Mouse (Mus musculus) neutrophil, adult 83 days (primary cell): ENCODE measurements around the gene Defb11. TPM values are rescaled to one million over a fixed set of nuclear protein-coding genes. Genes with fewer than 3 reads are reported as not detected.

ENCODE experiments used
- total RNA-seq, 2 experiments: library from RNA; stranded (reverse); gene quantifications; one replicate each; pipeline ENCODE4 v1.2.4; 2023

Defb11 gene
- total RNA-seq, result not detected

DNA sequence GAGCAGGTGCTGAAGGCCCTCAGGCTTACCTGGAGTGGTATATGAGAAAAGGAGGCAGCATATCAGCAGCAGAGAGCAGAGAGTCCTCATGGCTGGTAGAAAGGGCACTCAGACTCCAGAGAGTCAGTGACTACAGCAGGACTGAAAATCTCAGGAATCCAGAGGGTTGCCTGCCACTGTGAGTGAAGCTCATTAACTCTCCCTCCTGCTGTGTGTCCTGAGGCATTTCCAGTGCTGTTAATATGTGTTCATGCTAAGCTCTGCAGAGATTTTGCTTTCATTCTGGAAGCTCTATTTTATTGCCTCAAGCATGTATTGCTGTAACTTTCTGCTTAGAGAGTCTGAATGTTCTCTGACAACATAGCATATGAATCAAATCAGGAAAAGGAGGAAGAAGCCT, at the start of gene Defb11:
Gene Defb11, minus strand, starts transcription at position 123 of the 400 bp plus-strand sequence.

GRCm38 (mm10) chr8:21946462-21946861, 40.2 kb upstream of the Defb11 start, which contains the start of gene Defb13:
Defb13 (plus strand) TSS chr8:21946762.

DNA sequence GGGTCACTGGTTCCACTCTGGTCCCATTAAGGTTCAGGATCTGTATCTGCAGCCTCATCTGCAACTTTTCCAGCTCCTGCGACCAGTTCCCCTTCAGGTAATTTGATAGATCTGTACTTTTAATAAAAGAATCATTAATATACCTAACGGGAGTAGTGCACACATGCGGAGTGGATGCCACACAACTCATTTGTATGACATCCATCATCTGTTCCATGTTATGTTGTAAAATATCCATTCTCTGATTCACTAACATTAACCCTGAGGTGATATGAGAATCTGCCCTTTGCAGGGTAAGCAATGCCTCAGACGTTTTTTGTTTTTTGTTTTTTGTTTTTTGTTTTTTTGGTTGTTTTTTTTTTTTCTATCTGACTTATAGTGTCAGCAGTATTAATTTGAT, 31.8 kb upstream of the Defb11 start, which contains the start of gene Defb35:
Gene Defb35, plus strand, starts transcription at position 301 of the 400 bp plus-strand sequence.

GRCm38 (mm10) chr8:21932610-21933009, 26.4 kb upstream of the Defb11 start, which contains the start of gene Defb15:
Defb15 (minus strand) TSS chr8:21932710.

GRCm38 (mm10) chr8:21885321-21885720, 20.9 kb downstream of the Defb11 start, which contains the start of gene Defb9:
Defb9 (minus strand) TSS chr8:21885421.

GRCm38 (mm10) chr8:21858586-21858985, 47.6 kb downstream of the Defb11 start, which contains the start of gene Defb10:
Defb10 (plus strand) TSS chr8:21858901.

Other genes starting within 250 kb of the Defb11 start
- not detected for gene Defa34, start 240.6 kb downstream of the Defb11 start, total RNA-seq
- not detected for gene AY761184, start 202.8 kb downstream of the Defb11 start, total RNA-seq
- gene Defa24, start 171.9 kb downstream of the Defb11 start, total RNA-seq, result not detected
- gene Defb50, start 82.9 kb downstream of the Defb11 start, total RNA-seq, result not detected
- gene Defb2, start 66.5 kb downstream of the Defb11 start, total RNA-seq, result not detected
- not detected for gene Defb10, start 47.5 kb downstream of the Defb11 start, total RNA-seq
- not detected for gene Defb9, start 21.0 kb downstream of the Defb11 start, total RNA-seq
- not detected for gene Defb15, start 26.3 kb upstream of the Defb11 start, total RNA-seq
- not detected for gene Defb35, start 31.9 kb upstream of the Defb11 start, total RNA-seq
- not detected for gene Defb13, start 40.4 kb upstream of the Defb11 start, total RNA-seq
- not detected for gene Fam90a1a, start 52.3 kb upstream of the Defb11 start, total RNA-seq
- gene Ccdc70, start 63.4 kb upstream of the Defb11 start, total RNA-seq, result not detected
- gene Atp7b, start 153.9 kb upstream of the Defb11 start, total RNA-seq, result 1 to 10 TPM; 2.9 to 5.8 TPM
- 1 to 10 TPM; 6.2 to 9.9 TPM for gene Alg11, start 154.3 kb upstream of the Defb11 start, total RNA-seq
- not detected for gene Nek5, start 218.6 kb upstream of the Defb11 start, total RNA-seq